Mouse (Mus musculus): ENCODE data around the gene Tsc22d1.

GRCm38 (mm10) chr14:76425986-76426530, 11.3 kb downstream of the Tsc22d1 start:
- TF ChIP-seq POLR2A (IDR thresholded peaks at IDR 0.05; ENCODE audit: insufficient read length, low read depth) (no peak), POLR2AphosphoS2 (IDR thresholded peaks at IDR 0.05; ENCODE audit: insufficient read length, low read depth) (no peak)

Data from myocyte (in vitro differentiated cells).